Mouse (Mus musculus): Measurements from ENCODE around the gene Prss29. TPM values are rescaled to one million over a fixed set of nuclear protein-coding genes. Genes with fewer than 3 reads are reported as not detected.

Prss29 gene
- total RNA-seq, 1 experiment: not detected

DNA sequence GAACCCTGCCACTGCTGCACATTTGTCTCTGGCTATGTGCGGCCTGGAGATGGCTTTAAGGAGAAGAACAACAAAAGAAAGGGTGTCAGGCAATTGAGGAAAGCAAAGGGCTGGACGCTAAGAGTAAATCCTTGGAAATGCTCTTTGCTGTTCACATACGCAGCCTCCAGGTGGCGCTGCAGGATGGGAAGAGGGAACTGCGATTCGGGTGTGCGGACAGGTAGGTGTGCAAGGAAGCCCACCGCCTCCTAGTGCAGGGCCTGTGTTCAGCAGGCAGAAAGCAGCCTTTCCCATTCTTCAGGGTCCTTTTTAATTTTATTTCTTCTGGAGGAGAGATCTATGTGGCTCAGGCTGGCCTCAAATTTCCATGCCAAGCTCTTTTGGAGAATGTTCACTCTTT is 15.5 kb downstream of the Prss29 start:
- Histone ChIP-seq H3K4me1 (ENCODE audit: control insufficient read depth in 2 of 2, insufficient read depth in 2 of 2, low read length in 2 of 2, poor library complexity in 1 of 2) (no peaks in the 10 kb centered on the region), H3K27ac (ENCODE audit: insufficient read depth, low read depth, low read length, poor library complexity, severe bottlenecking) (no peak overlapping the region), H3K9me3 (ENCODE audit: control insufficient read depth, insufficient read depth, low read depth, low read length) (no peaks in the 10 kb centered on the region), H3K36me3 (ENCODE audit: control insufficient read depth, insufficient read depth, low read length, poor library complexity, severe bottlenecking) (no peaks in the 10 kb centered on the region), H3K9ac (ENCODE audit: insufficient read depth, low read depth, low read length, poor library complexity, severe bottlenecking) (no peak overlapping the region), H3K4me3 (ENCODE audit: insufficient read depth in 1 of 2, low read depth in 1 of 2, low read length in 2 of 2, poor library complexity in 1 of 2, severe bottlenecking in 1 of 2) (no peak overlapping the region)
- in situ Hi-C loops (cut with MboI; ENCODE audit: low sequenced_read_pairs in 2 of 2, unreplicated experiment in 2 of 2): loop anchor here in 1 of 2 experiments (10.0 kb wide), 1 partner anchor 131 kb away; no protein-coding TSS in a partner anchor
- TF ChIP-seq HCFC1 (IDR thresholded peaks at IDR 0.05; ENCODE audit: borderline replicate concordance, insufficient read depth, low read length): 0 out of 2 replicates have a peak, but pooled peaks have one; percentile 38
- no peak for TF ChIP-seq ZNF384 (IDR thresholded peaks at IDR 0.05; ENCODE audit: low read depth, low read length)
- peak; percentile 93 for TF ChIP-seq ZC3H11A (IDR thresholded peaks at IDR 0.05; ENCODE audit: borderline replicate concordance, low read depth, low read length)
- no peak for TF ChIP-seq MAFK (IDR thresholded peaks at IDR 0.05; ENCODE audit: insufficient read depth, low read depth, low read length)
- DNase-seq (ENCODE audit: low read depth, low spot score): peak; percentile 74

GRCm38 (mm10) chr17:25338218-25338617 is 19.8 kb downstream of the Prss29 start:
- in situ Hi-C loops (cut with MboI; ENCODE audit: low sequenced_read_pairs in 2 of 2, unreplicated experiment in 2 of 2): loop anchor here in 1 of 2 experiments (10.0 kb wide), 1 partner anchor 127 kb away; no protein-coding TSS in a partner anchor
- H3K9ac ChIP-seq (ENCODE audit: insufficient read depth, low read depth, low read length, poor library complexity, severe bottlenecking): no peak overlapping the region
- no peaks in the 10 kb centered on the region for H3K9me3 ChIP-seq (ENCODE audit: control insufficient read depth, insufficient read depth, low read depth, low read length)
- TF ChIP-seq ZC3H11A (IDR thresholded peaks at IDR 0.05; ENCODE audit: borderline replicate concordance, low read depth, low read length): no peak
- no peak for TF ChIP-seq CHD2 (IDR thresholded peaks at IDR 0.05; ENCODE audit: low read depth, low read length)
- no peak for TF ChIP-seq HCFC1 (IDR thresholded peaks at IDR 0.05; ENCODE audit: borderline replicate concordance, insufficient read depth, low read length)
- TF ChIP-seq ZNF384 (IDR thresholded peaks at IDR 0.05; ENCODE audit: low read depth, low read length): no peak
- no peak for TF ChIP-seq MAFK (IDR thresholded peaks at IDR 0.05; ENCODE audit: insufficient read depth, low read depth, low read length)
- no peak overlapping the region for H3K27ac ChIP-seq (ENCODE audit: insufficient read depth, low read depth, low read length, poor library complexity, severe bottlenecking)
- no peak overlapping the region for H3K4me3 ChIP-seq (ENCODE audit: insufficient read depth in 1 of 2, low read depth in 1 of 2, low read length in 2 of 2, poor library complexity in 1 of 2, severe bottlenecking in 1 of 2)
- no peaks in the 10 kb centered on the region for H3K36me3 ChIP-seq (ENCODE audit: control insufficient read depth, insufficient read depth, low read length, poor library complexity, severe bottlenecking)
- no peaks in the 10 kb centered on the region for H3K4me1 ChIP-seq (ENCODE audit: control insufficient read depth in 2 of 2, insufficient read depth in 2 of 2, low read length in 2 of 2, poor library complexity in 1 of 2)
- DNase-seq (ENCODE audit: low read depth, low spot score): no peak

DNA sequence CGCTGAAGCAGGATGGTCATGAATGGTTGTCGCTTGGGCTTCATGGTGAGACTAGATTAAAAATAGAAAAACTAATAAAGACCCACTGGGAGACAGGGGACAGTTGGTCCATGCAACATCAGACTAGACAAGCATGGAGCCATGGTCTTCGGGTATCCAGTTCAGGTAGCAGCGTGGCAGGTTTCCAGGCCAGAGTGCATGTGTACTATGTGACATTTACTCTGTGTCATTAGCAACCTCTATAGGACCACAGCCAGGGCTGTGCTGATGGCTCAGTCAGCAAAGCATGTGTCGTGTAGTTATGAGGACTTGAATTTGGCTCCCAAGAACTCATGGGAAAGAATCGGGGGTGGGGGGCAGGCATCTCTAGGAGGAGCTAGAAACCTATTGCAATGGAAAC is 21.5 kb downstream of the Prss29 start:
- Histone ChIP-seq H3K36me3 (ENCODE audit: control insufficient read depth, insufficient read depth, low read length, poor library complexity, severe bottlenecking) (no peaks in the 10 kb centered on the region), H3K9ac (ENCODE audit: insufficient read depth, low read depth, low read length, poor library complexity, severe bottlenecking) (no peak overlapping the region), H3K27ac (ENCODE audit: insufficient read depth, low read depth, low read length, poor library complexity, severe bottlenecking) (no peak overlapping the region), H3K9me3 (ENCODE audit: control insufficient read depth, insufficient read depth, low read depth, low read length) (no peaks in the 10 kb centered on the region), H3K4me1 (ENCODE audit: control insufficient read depth in 2 of 2, insufficient read depth in 2 of 2, low read length in 2 of 2, poor library complexity in 1 of 2) (no peaks in the 10 kb centered on the region), H3K4me3 (ENCODE audit: insufficient read depth in 1 of 2, low read depth in 1 of 2, low read length in 2 of 2, poor library complexity in 1 of 2, severe bottlenecking in 1 of 2) (no peak overlapping the region)
- no peak for TF ChIP-seq ZNF384 (IDR thresholded peaks at IDR 0.05; ENCODE audit: low read depth, low read length)
- TF ChIP-seq ZC3H11A (IDR thresholded peaks at IDR 0.05; ENCODE audit: borderline replicate concordance, low read depth, low read length): no peak
- no peak for TF ChIP-seq HCFC1 (IDR thresholded peaks at IDR 0.05; ENCODE audit: borderline replicate concordance, insufficient read depth, low read length)
- no peak for TF ChIP-seq MAFK (IDR thresholded peaks at IDR 0.05; ENCODE audit: insufficient read depth, low read depth, low read length)
- no peak for TF ChIP-seq CHD2 (IDR thresholded peaks at IDR 0.05; ENCODE audit: low read depth, low read length)
- no peak for DNase-seq (ENCODE audit: low read depth, low spot score)
- in situ Hi-C loops (cut with MboI; ENCODE audit: low sequenced_read_pairs in 2 of 2, unreplicated experiment in 2 of 2): no loop called here

DNA sequence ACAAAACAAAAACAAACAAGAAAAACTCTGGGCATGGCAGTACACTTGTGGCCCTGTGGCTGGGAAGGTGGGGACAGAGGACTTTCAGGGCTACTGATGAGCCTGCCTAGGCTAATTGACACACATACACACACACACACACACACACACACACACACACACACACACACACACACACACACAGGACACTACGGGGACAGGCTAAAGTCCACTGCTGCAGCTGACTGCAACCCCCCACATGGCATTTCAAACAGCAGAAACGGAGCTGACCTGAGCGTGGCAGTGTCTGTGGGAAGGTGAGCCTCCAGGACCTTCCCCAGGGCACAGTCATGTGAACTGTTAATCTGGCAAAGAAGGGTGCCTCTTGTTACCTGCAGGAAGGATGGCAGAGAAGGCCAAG is 23.0 kb downstream of the Prss29 start:
- Histone ChIP-seq H3K4me1 (ENCODE audit: control insufficient read depth in 2 of 2, insufficient read depth in 2 of 2, low read length in 2 of 2, poor library complexity in 1 of 2) (no peaks in the 10 kb centered on the region), H3K4me3 (ENCODE audit: insufficient read depth in 1 of 2, low read depth in 1 of 2, low read length in 2 of 2, poor library complexity in 1 of 2, severe bottlenecking in 1 of 2) (no peak overlapping the region), H3K9ac (ENCODE audit: insufficient read depth, low read depth, low read length, poor library complexity, severe bottlenecking) (no peak overlapping the region), H3K9me3 (ENCODE audit: control insufficient read depth, insufficient read depth, low read depth, low read length) (no peaks in the 10 kb centered on the region), H3K36me3 (ENCODE audit: control insufficient read depth, insufficient read depth, low read length, poor library complexity, severe bottlenecking) (no peaks in the 10 kb centered on the region), H3K27ac (ENCODE audit: insufficient read depth, low read depth, low read length, poor library complexity, severe bottlenecking) (no peak overlapping the region)
- no peak for DNase-seq (ENCODE audit: low read depth, low spot score)
- in situ Hi-C loops (cut with MboI; ENCODE audit: low sequenced_read_pairs in 2 of 2, unreplicated experiment in 2 of 2): no loop called here
- no peak for TF ChIP-seq MAFK (IDR thresholded peaks at IDR 0.05; ENCODE audit: insufficient read depth, low read depth, low read length)
- TF ChIP-seq CHD2 (IDR thresholded peaks at IDR 0.05; ENCODE audit: low read depth, low read length): no peak
- TF ChIP-seq ZNF384 (IDR thresholded peaks at IDR 0.05; ENCODE audit: low read depth, low read length): no peak
- no peak for TF ChIP-seq ZC3H11A (IDR thresholded peaks at IDR 0.05; ENCODE audit: borderline replicate concordance, low read depth, low read length)
- no peak for TF ChIP-seq HCFC1 (IDR thresholded peaks at IDR 0.05; ENCODE audit: borderline replicate concordance, insufficient read depth, low read length)

- in situ Hi-C loops (cut with MboI; ENCODE audit: low sequenced_read_pairs in 2 of 2, unreplicated experiment in 2 of 2): no loop called here
- Histone ChIP-seq H3K9me3 (ENCODE audit: control insufficient read depth, insufficient read depth, low read depth, low read length) (no peaks in the 10 kb centered on the region), H3K27ac (ENCODE audit: insufficient read depth, low read depth, low read length, poor library complexity, severe bottlenecking) (no peak within 1 kb of the TSS), H3K9ac (ENCODE audit: insufficient read depth, low read depth, low read length, poor library complexity, severe bottlenecking) (no peak within 1 kb of the TSS), H3K36me3 (ENCODE audit: control insufficient read depth, insufficient read depth, low read length, poor library complexity, severe bottlenecking) (no peaks in the 10 kb centered on the region), H3K4me3 (ENCODE audit: insufficient read depth in 1 of 2, low read depth in 1 of 2, low read length in 2 of 2, poor library complexity in 1 of 2, severe bottlenecking in 1 of 2) (no peak within 1 kb of the TSS), H3K4me1 (ENCODE audit: control insufficient read depth in 2 of 2, insufficient read depth in 2 of 2, low read length in 2 of 2, poor library complexity in 1 of 2) (no peaks in the 10 kb centered on the region)
- TF ChIP-seq ZC3H11A (IDR thresholded peaks at IDR 0.05; ENCODE audit: borderline replicate concordance, low read depth, low read length) (no peak), HCFC1 (IDR thresholded peaks at IDR 0.05; ENCODE audit: borderline replicate concordance, insufficient read depth, low read length) (no peak), MAFK (IDR thresholded peaks at IDR 0.05; ENCODE audit: insufficient read depth, low read depth, low read length) (no peak), ZNF384 (IDR thresholded peaks at IDR 0.05; ENCODE audit: low read depth, low read length) (no peak), CHD2 (IDR thresholded peaks at IDR 0.05; ENCODE audit: low read depth, low read length) (no peak)
- no peak for DNase-seq (ENCODE audit: low read depth, low spot score)
These were observed 27.0 kb downstream of the Prss29 start, which contains the start of gene Tpsab1 for GRCm38 (mm10) chr17:25345462-25345861. Tpsab1 (minus strand) TSS chr17:25345562.

All from ES-E14 (cell line).